Comparison of ENCODE assay signal across 8 mouse cellular contexts in the genomic region with DNA sequence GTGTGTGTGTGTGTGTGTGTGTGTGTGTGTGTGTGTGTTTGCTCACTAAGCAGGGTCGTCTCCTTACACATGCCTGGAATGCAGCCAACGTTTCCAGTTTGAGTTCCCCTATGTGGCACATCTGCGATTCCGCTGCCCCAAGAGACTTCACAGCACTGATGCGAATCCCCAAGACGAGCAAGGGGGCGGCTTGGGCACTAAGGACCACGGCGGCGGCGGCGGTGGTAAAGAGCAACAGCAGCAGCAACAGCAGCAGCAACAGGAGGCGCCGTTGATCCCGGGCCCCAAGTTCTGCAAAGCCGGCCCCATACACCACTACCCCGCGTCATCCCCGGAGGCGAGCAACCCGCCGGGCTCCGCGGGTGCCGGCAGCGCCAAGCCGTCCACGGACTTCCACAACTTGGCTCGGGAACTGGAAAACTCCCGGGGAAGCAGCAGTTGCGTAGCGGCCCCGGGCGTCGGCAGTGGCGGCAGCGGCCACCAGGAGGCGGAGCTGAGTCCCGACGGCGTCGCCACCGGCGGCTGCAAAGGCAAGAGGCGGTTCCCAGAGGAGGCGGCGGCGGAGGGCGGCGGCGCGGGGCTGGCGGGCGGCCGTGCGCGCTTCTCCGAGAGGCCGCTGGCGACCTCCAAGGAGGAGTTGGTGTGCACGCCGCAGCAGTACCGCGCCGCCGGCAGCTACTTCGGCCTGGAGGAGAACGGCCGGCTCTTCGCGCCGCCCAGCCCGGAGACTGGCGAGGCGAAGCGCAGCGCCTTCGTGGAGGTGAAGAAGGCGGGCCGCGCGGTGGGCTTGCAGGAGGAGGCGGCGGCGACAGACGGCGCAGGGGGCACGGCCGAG. TPM values are rescaled to one million over a fixed set of nuclear protein-coding genes. Genes with fewer than 3 reads are reported as not detected.
DNase-seq lines count a peak whose midpoint lies in the region; ATAC-seq and TF ChIP-seq lines count a peak whose summit lies in the region.

No protein-coding gene starts in this region.

- no peaks in the 10 kb centered on the region for H3K9me3 ChIP-seq in forebrain, embryonic 12.5 days
- H3K9me3 ChIP-seq in lung, embryonic 15.5 days: no peaks in the 10 kb centered on the region

- peak overlapping the region; percentile 93 for H3K4me2 ChIP-seq in forebrain, embryonic 12.5 days
- peak overlapping the region; percentile 89 for H3K4me2 ChIP-seq in lung, embryonic 15.5 days

- H3K4me1 ChIP-seq in forebrain, embryonic 12.5 days: peaks cover 58% of the 10 kb centered on the region
- peaks cover 31% of the 10 kb centered on the region for H3K4me1 ChIP-seq in lung, embryonic 15.5 days
- peaks cover 13% of the 10 kb centered on the region for H3K4me1 ChIP-seq in thymus, adult 2 months (replicated peaks; ENCODE audit: control insufficient read depth, insufficient read depth, low read length)

- peak overlapping the region; percentile 57 for H3K4me3 ChIP-seq in forebrain, embryonic 12.5 days (replicated peaks)
- H3K4me3 ChIP-seq in lung, embryonic 15.5 days: peak overlapping the region; percentile 58
- peak overlapping the region; percentile 44 for H3K4me3 ChIP-seq in thymus, adult 2 months (ENCODE audit: control insufficient read depth, insufficient read depth, low read length)

- TF ChIP-seq CTCF in thymus, adult 2 months (IDR thresholded peaks at IDR 0.05; ENCODE audit: borderline replicate concordance, control insufficient read depth, extremely low read depth, insufficient read depth, low read length, poor library complexity): peak; percentile 99

- ATAC-seq in CD4-positive, CD25-positive, alpha-beta regulatory T cell, adult 4 months: peak; percentile 76
- peak; percentile 72 for ATAC-seq in forebrain, embryonic 12.5 days (ENCODE audit: low FRiP score)
- ATAC-seq in lung, embryonic 15.5 days (ENCODE audit: borderline replicate concordance, extremely low read depth, low FRiP score, low TSS enrichment): peak; percentile 78

- intact Hi-C loops in heart, postnatal 14 days (cut with DNase I): loop anchor here (1.0 kb wide), 1 partner anchor 144 kb away; a partner anchor contains a TSS

- H3K27ac ChIP-seq in forebrain, embryonic 12.5 days: no peak overlapping the region
- no peak overlapping the region for H3K27ac ChIP-seq in lung, embryonic 15.5 days
- no peak overlapping the region for H3K27ac ChIP-seq in thymus, adult 2 months (ENCODE audit: control insufficient read depth, insufficient read depth, low read length)

- H3K36me3 ChIP-seq in forebrain, embryonic 12.5 days (replicated peaks): no peaks in the 10 kb centered on the region
- no peaks in the 10 kb centered on the region for H3K36me3 ChIP-seq in lung, embryonic 15.5 days
- H3K36me3 ChIP-seq in thymus, adult 2 months (ENCODE audit: control insufficient read depth, insufficient read depth, low read length): no peaks in the 10 kb centered on the region

- H3K9ac ChIP-seq in forebrain, embryonic 12.5 days: peak overlapping the region; percentile 57
- H3K9ac ChIP-seq in lung, embryonic 15.5 days: peak overlapping the region; percentile 37

- WGBS in forebrain, embryonic 12.5 days: under 1% methylated on average over 78 of the region's 89 CpGs
- under 1% methylated on average over 82 of the region's 89 CpGs for WGBS in lung, embryonic 15.5 days
- 1% methylated on average over 89 of the region's 89 CpGs for WGBS in thymus, adult 2 months

- peak; percentile 25 for DNase-seq in c-Kit-positive CD71-positive TER-119-negative erythroid progenitor cells, embryonic 14.5 days (ENCODE audit: low read depth)
- peak; percentile 91 to 92 for DNase-seq in heart, postnatal 14 days
- DNase-seq in kidney, postnatal 4 days: peak; percentile 92 to 93
- DNase-seq in ovary, adult 18-20 months (ENCODE audit: low spot score): peak; percentile 61
- peak; percentile 71 for DNase-seq in thymus, adult 2 months

- peaks cover 92% of the 10 kb centered on the region for H3K27me3 ChIP-seq in forebrain, embryonic 12.5 days
- peaks cover 93% of the 10 kb centered on the region for H3K27me3 ChIP-seq in lung, embryonic 15.5 days
- peaks cover 51% of the 10 kb centered on the region for H3K27me3 ChIP-seq in thymus, adult 2 months (ENCODE audit: control insufficient read depth, insufficient read depth, low read length)

- no peak for TF ChIP-seq POLR2A in thymus, adult 2 months (IDR thresholded peaks at IDR 0.05; ENCODE audit: control insufficient read depth, extremely low read depth, insufficient read depth, low read length, poor library complexity)

RNA-seq across cellular contexts. Expression of a gene that starts 18.2 kb away (rescaled TPM):
- not detected for polyA plus RNA-seq in CD4-positive, CD25-positive, alpha-beta regulatory T cell, adult 4 months (2017; shearing (Covaris generic))
- 3.0 and 3.2 TPM in 2 replicates for polyA plus RNA-seq in forebrain, embryonic 12.5 days (2016; fragmentation: Nextera tagmentation; extraction: Ambion mirVana)
- total RNA-seq in heart, postnatal 14 days (2021): under 1 TPM; 0.29 to 0.36 TPM
- polyA plus RNA-seq in lung, embryonic 15.5 days (2015; fragmentation: Nextera tagmentation; extraction: Ambion mirVana): 0.44 and 0.95 TPM in 2 replicates
- 0.09 and 0.19 TPM in 2 replicates for polyA plus RNA-seq in thymus, adult 2 months (2012; rRNA removed)

Comparison
In these comparisons a context has a peak if more than half of its experiments do, and no peak if none do; other contexts are left out.
1. DNase-seq: peak in every context shown above with its lines; median percentile 92 in kidney, postnatal 4 days; 92 in heart, postnatal 14 days; 71 in thymus, adult 2 months; 61 in ovary, adult 18-20 months; 25 in c-Kit-positive CD71-positive TER-119-negative erythroid progenitor cells, embryonic 14.5 days.